Mouse (Mus musculus): ENCODE results near the gene Rac3.

DNA sequence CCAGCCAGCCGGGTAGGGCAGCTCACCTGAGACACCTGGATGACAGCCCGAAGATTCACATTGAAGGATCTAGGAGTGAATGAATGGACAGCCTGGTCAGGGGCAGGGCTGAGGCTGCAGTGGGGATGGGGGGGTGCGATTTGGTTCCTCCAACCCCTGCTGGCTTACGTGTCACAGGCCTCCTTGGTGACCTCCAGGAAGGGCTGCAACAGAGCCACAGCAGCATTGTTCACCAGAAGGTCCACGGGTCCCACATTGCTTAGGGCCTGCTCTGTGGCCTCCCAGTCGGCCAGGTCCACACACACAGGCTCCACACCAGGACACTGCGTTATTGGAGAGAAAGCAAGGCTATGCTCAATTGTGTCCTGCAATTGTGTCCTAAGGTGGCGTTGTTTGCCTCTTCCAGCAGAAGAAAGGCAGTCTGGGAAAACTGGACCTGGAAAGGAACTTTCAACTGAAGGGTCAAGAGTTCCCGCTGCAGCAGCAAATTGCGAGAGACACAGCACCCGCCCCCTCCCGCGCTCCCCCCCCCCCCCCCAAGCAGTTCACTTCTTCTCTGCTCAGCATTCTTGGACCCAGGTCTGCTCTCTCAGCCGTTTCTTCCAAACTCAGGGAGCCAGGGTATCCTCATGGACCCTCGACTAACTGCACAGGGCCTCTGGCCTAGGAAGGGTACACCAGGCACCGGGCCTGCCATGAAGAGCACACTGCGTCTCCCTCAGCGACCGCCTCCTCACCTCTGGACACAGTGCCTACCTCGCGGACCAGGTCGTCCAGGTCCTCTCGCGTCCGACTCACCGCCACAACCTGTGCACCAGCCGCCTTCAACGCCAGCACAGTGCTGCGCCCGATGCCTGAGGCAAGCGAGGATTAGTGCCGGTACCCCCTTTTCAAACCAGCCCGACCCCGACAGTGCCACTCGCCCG is 5.2 kb downstream of the Rac3 start:
- TF ChIP-seq CTCF (IDR thresholded peaks at IDR 0.05; ENCODE audit: low read depth, low read length): no peak
- no peak for TF ChIP-seq EP300 (IDR thresholded peaks at IDR 0.05; ENCODE audit: insufficient read depth, low read depth, low read length)
- TF ChIP-seq POLR2A (IDR thresholded peaks at IDR 0.05; ENCODE audit: insufficient read depth, low read length): no peak
